8 mouse cellular contexts compared by ENCODE assay signal in the genomic region with DNA sequence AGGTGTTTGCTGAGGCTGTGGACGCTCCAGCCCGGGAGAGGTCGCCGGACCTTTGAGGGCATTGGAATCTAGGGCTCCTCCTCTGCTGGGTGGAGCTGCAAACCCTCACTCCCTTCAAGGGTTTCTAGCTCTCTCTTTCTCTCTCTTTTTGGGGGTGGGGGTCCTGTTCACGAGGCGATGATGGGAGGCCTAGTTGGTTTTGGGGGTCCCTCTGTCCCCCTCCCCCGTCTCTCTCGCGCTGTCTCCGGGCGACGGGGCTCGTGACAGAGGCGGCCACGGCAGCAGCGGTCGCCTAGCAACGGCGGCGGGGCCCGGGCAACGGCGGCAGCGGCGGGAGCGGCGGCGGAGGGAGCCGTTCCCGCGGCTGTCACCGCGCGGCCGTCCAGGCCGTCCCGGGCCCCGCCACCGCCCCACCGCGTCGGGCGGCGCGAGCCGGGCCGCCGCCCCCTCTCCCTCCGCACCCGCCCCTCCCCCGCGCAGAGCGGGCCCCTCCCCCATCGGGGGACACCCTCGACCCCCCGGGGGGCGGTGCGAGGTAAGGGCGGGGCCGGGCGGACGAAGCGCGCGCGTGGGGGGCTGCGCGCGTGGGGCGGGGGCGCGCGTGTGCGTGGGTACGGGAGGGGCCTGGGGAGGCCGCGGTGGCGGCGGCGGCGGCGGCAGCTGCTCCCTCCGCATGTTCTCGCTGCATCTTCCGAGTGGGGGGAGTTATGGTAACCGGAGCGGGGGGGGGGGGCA. TPM values are rescaled to one million over a fixed set of nuclear protein-coding genes. Genes with fewer than 3 reads are reported as not detected.
A peak's percentile ranks its signal among the peaks of the same experiment; 100 is the strongest.
DNase-seq lines count a peak whose midpoint lies in the region; ATAC-seq and TF ChIP-seq lines count a peak whose summit lies in the region.

No protein-coding gene starts in this region.

- DNase-seq in right cerebral cortex, adult 18-20 months, result peak; percentile 61
- DNase-seq in right cerebral cortex, postnatal 36 days (ENCODE audit: low spot score in 2 of 2), result no peak
- peak; percentile 73 for DNase-seq in adrenal gland, postnatal 25 days
- DNase-seq in midbrain, postnatal 0 days (ENCODE audit: low spot score), result peak; percentile 64
- no peak for DNase-seq in adipocyte (ENCODE audit: low spot score)

- peak overlapping the region; percentile 92 for H3K9ac ChIP-seq in hindbrain, embryonic 16.5 days (ENCODE audit: low read depth, low read length)
- peak overlapping the region; percentile 64 for H3K9ac ChIP-seq in limb, embryonic 15.5 days
- H3K9ac ChIP-seq in midbrain, postnatal 0 days (replicated peaks; ENCODE audit: low read length, poor library complexity, severe bottlenecking), result peak overlapping the region; percentile 89

- WGBS in hindbrain, embryonic 16.5 days, result 0% methylated on average over 56 of the region's 87 CpGs
- 1% methylated on average over 40 of the region's 87 CpGs for WGBS in limb, embryonic 15.5 days
- 0% methylated on average over 9 of the region's 87 CpGs for WGBS in midbrain, postnatal 0 days

- no peaks in the 10 kb centered on the region for H3K36me3 ChIP-seq in hindbrain, embryonic 16.5 days (ENCODE audit: control insufficient read depth, insufficient read depth, low read length)
- no peaks in the 10 kb centered on the region for H3K36me3 ChIP-seq in limb, embryonic 15.5 days
- H3K36me3 ChIP-seq in midbrain, postnatal 0 days (ENCODE audit: insufficient read depth, low read length), result 0 out of 2 replicates have a peak, but pooled peaks cover 7% of the 10 kb centered on the region

- H3K9me3 ChIP-seq in hindbrain, embryonic 16.5 days (ENCODE audit: control insufficient read depth, low read length), result no peaks in the 10 kb centered on the region
- H3K9me3 ChIP-seq in limb, embryonic 15.5 days, result no peaks in the 10 kb centered on the region
- no peaks in the 10 kb centered on the region for H3K9me3 ChIP-seq in midbrain, postnatal 0 days (ENCODE audit: low read length)

- 0 out of 2 replicates have a peak, but pooled peaks have one; percentile 23 for TF ChIP-seq CTCF in midbrain, postnatal 0 days (IDR thresholded peaks at IDR 0.05)

- peak; percentile 64 for ATAC-seq in erythroid progenitor cell, adult 5-6 weeks (replicated peaks; ENCODE audit: low FRiP score, poor library complexity, severe bottlenecking)
- no peak for ATAC-seq in hindbrain, embryonic 16.5 days
- no peak for ATAC-seq in limb, embryonic 15.5 days (ENCODE audit: insufficient number of reproducible peaks, low FRiP score, low TSS enrichment, low read depth)
- ATAC-seq in midbrain, postnatal 0 days (ENCODE audit: low FRiP score), result peak; percentile 0; the same call in 1 of the 2 replicates

- no peaks in the 10 kb centered on the region for H3K27me3 ChIP-seq in hindbrain, embryonic 16.5 days (replicated peaks; ENCODE audit: control insufficient read depth, insufficient read depth, low read length)
- no peaks in the 10 kb centered on the region for H3K27me3 ChIP-seq in limb, embryonic 15.5 days
- no peaks in the 10 kb centered on the region for H3K27me3 ChIP-seq in midbrain, postnatal 0 days (ENCODE audit: insufficient read depth, low read length)

- peak overlapping the region; percentile 91 for H3K27ac ChIP-seq in hindbrain, embryonic 16.5 days (ENCODE audit: low read depth, low read length)
- peak overlapping the region; percentile 75 for H3K27ac ChIP-seq in limb, embryonic 15.5 days
- peak overlapping the region; percentile 93 for H3K27ac ChIP-seq in midbrain, postnatal 0 days (ENCODE audit: low read depth, low read length)

- peak overlapping the region; percentile 85 for H3K4me2 ChIP-seq in hindbrain, embryonic 16.5 days (ENCODE audit: low read length)
- H3K4me2 ChIP-seq in limb, embryonic 15.5 days, result peak overlapping the region; percentile 95
- peak overlapping the region; percentile 86 for H3K4me2 ChIP-seq in midbrain, postnatal 0 days (ENCODE audit: low read depth, low read length, poor library complexity, severe bottlenecking)

- peak overlapping the region; percentile 71 for H3K4me3 ChIP-seq in hindbrain, embryonic 16.5 days (ENCODE audit: low read length)
- peak overlapping the region; percentile 69 for H3K4me3 ChIP-seq in limb, embryonic 15.5 days
- H3K4me3 ChIP-seq in midbrain, postnatal 0 days (ENCODE audit: low read depth, low read length), result peak overlapping the region; percentile 70

- peaks cover 67% of the 10 kb centered on the region for H3K4me1 ChIP-seq in hindbrain, embryonic 16.5 days (ENCODE audit: control insufficient read depth, insufficient read depth, low read depth, low read length)
- H3K4me1 ChIP-seq in limb, embryonic 15.5 days, result peaks cover 72% of the 10 kb centered on the region
- peaks cover 60% of the 10 kb centered on the region for H3K4me1 ChIP-seq in midbrain, postnatal 0 days (ENCODE audit: insufficient read depth, low read length)

RNA-seq across cellular contexts. Expression of a gene that starts 7.4 kb away (rescaled TPM):
- 25.9 and 26.7 TPM in 2 replicates for total RNA-seq in adrenal gland, postnatal 25 days (2021)
- 3.8 and 4.3 TPM in 2 replicates for total RNA-seq in erythroid progenitor cell, adult 5-6 weeks (2015; ENCODE audit: low replicate concordance)
- 11.7 and 14.4 TPM in 2 replicates for total RNA-seq in erythroid progenitor cell, adult 5-6 weeks (2017; ENCODE audit: low replicate concordance)
- 2.5 and 4.9 TPM in 2 replicates for polyA plus RNA-seq in hindbrain, embryonic 16.5 days (2015; fragmentation: Nextera tagmentation; extraction: Ambion mirVana)
- polyA plus RNA-seq in limb, embryonic 15.5 days (2015; fragmentation: Nextera tagmentation; extraction: Ambion mirVana), result 1.6 and 1.9 TPM in 2 replicates
- total RNA-seq in midbrain, postnatal 0 days (2014; rRNA removed), result 77.0 and 90.3 TPM in 2 replicates
- polyA plus RNA-seq in midbrain, postnatal 0 days (2015; fragmentation: Nextera tagmentation; extraction: Ambion mirVana), result 3.6 and 6.1 TPM in 2 replicates

RNA-seq across cellular contexts. Expression of a gene that starts 9.1 kb away (rescaled TPM):
- total RNA-seq in adrenal gland, postnatal 25 days (2021), result 150 and 153 TPM in 2 replicates
- 54.9 and 88.3 TPM in 2 replicates for total RNA-seq in erythroid progenitor cell, adult 5-6 weeks (2015; ENCODE audit: low replicate concordance)
- total RNA-seq in erythroid progenitor cell, adult 5-6 weeks (2017; ENCODE audit: low replicate concordance), result 8.2 and 9.3 TPM in 2 replicates
- 140 and 150 TPM in 2 replicates for polyA plus RNA-seq in hindbrain, embryonic 16.5 days (2015; fragmentation: Nextera tagmentation; extraction: Ambion mirVana)
- 158 and 172 TPM in 2 replicates for polyA plus RNA-seq in limb, embryonic 15.5 days (2015; fragmentation: Nextera tagmentation; extraction: Ambion mirVana)
- total RNA-seq in midbrain, postnatal 0 days (2014; rRNA removed), result 49.6 and 55.6 TPM in 2 replicates
- 136 and 143 TPM in 2 replicates for polyA plus RNA-seq in midbrain, postnatal 0 days (2015; fragmentation: Nextera tagmentation; extraction: Ambion mirVana)

RNA-seq across cellular contexts. Expression of a gene that starts 15.6 kb away (rescaled TPM):
- 29.8 and 44.1 TPM in 2 replicates for total RNA-seq in adrenal gland, postnatal 25 days (2021)
- 23.1 and 29.6 TPM in 2 replicates for total RNA-seq in erythroid progenitor cell, adult 5-6 weeks (2015; ENCODE audit: low replicate concordance)
- total RNA-seq in erythroid progenitor cell, adult 5-6 weeks (2017; ENCODE audit: low replicate concordance), result 19.4 and 34.5 TPM in 2 replicates
- 30.3 and 31.7 TPM in 2 replicates for polyA plus RNA-seq in hindbrain, embryonic 16.5 days (2015; fragmentation: Nextera tagmentation; extraction: Ambion mirVana)
- polyA plus RNA-seq in limb, embryonic 15.5 days (2015; fragmentation: Nextera tagmentation; extraction: Ambion mirVana), result 11.4 and 13.0 TPM in 2 replicates
- 48.7 and 53.5 TPM in 2 replicates for total RNA-seq in midbrain, postnatal 0 days (2014; rRNA removed)
- polyA plus RNA-seq in midbrain, postnatal 0 days (2015; fragmentation: Nextera tagmentation; extraction: Ambion mirVana), result 32.8 and 35.8 TPM in 2 replicates

RNA-seq across cellular contexts. Expression of a gene that starts 24.5 kb away (rescaled TPM):
- total RNA-seq in adrenal gland, postnatal 25 days (2021), result 5.1 and 8.0 TPM in 2 replicates
- total RNA-seq in erythroid progenitor cell, adult 5-6 weeks (2015; ENCODE audit: low replicate concordance), result 1.4 TPM in 1 of 2 replicates, not detected in the other
- 7.1 and 8.1 TPM in 2 replicates for total RNA-seq in erythroid progenitor cell, adult 5-6 weeks (2017; ENCODE audit: low replicate concordance)
- polyA plus RNA-seq in hindbrain, embryonic 16.5 days (2015; fragmentation: Nextera tagmentation; extraction: Ambion mirVana), result 13.0 and 15.6 TPM in 2 replicates
- polyA plus RNA-seq in limb, embryonic 15.5 days (2015; fragmentation: Nextera tagmentation; extraction: Ambion mirVana), result 13.5 and 14.1 TPM in 2 replicates
- total RNA-seq in midbrain, postnatal 0 days (2014; rRNA removed), result 16.1 and 19.4 TPM in 2 replicates
- polyA plus RNA-seq in midbrain, postnatal 0 days (2015; fragmentation: Nextera tagmentation; extraction: Ambion mirVana), result 6.6 and 6.7 TPM in 2 replicates

RNA-seq across cellular contexts. Expression of a gene that starts 31.6 kb away (rescaled TPM):
- 3.5 and 4.0 TPM in 2 replicates for total RNA-seq in adrenal gland, postnatal 25 days (2021)
- total RNA-seq in erythroid progenitor cell, adult 5-6 weeks (2015; ENCODE audit: low replicate concordance), result 34.8 and 41.4 TPM in 2 replicates
- total RNA-seq in erythroid progenitor cell, adult 5-6 weeks (2017; ENCODE audit: low replicate concordance), result 197 and 257 TPM in 2 replicates
- 2.6 and 3.6 TPM in 2 replicates for polyA plus RNA-seq in hindbrain, embryonic 16.5 days (2015; fragmentation: Nextera tagmentation; extraction: Ambion mirVana)
- 4.7 and 5.8 TPM in 2 replicates for polyA plus RNA-seq in limb, embryonic 15.5 days (2015; fragmentation: Nextera tagmentation; extraction: Ambion mirVana)
- total RNA-seq in midbrain, postnatal 0 days (2014; rRNA removed), result 1.9 and 4.7 TPM in 2 replicates
- 1.6 and 1.9 TPM in 2 replicates for polyA plus RNA-seq in midbrain, postnatal 0 days (2015; fragmentation: Nextera tagmentation; extraction: Ambion mirVana)

Comparison
In these comparisons a context has a peak if more than half of its experiments do, and no peak if none do; other contexts are left out.
1. DNase-seq: peak in right cerebral cortex, adult 18-20 months (single experiment), adrenal gland, postnatal 25 days (single experiment) and midbrain, postnatal 0 days (single experiment); none in right cerebral cortex, postnatal 36 days (0 of 2) and adipocyte (single experiment).
2. ATAC-seq: peak in erythroid progenitor cell, adult 5-6 weeks (single experiment) and midbrain, postnatal 0 days (single experiment); none in hindbrain, embryonic 16.5 days (single experiment) and limb, embryonic 15.5 days (single experiment).
3. Peak in every context shown above with its lines, with median percentiles within 50 percentile points of each other: H3K27ac ChIP-seq, H3K4me2 ChIP-seq, H3K4me3 ChIP-seq and H3K9ac ChIP-seq.